Mouse (Mus musculus): Measurements from ENCODE around the gene Amy1.
A peak's percentile ranks its signal among the peaks of the same experiment; 100 is the strongest.
"Not testable (repeated sequence)": the region's sequence is repeated elsewhere in the genome, so short reads cannot be mapped to it uniquely, and the experiment has no call there.

Gene Amy1

DNA sequence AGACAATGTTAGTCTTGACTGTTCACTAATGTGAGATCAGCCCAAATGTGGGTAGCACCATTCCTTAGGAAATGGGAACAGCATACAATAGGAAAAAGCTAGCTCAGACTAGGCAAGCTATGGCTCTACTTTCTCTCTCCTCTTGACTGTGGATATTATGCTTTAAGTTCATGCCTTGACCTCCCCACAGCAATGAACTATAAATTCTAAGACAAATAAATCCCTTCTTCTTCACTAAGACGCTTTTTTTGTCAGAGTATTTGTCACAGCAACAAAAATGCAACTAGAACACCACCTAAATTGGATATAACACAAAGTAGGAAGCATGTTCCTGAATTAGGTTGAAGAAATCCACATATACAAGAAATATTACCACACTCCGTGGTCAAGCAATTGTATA is at the start of gene Amy1:
Gene Amy1, minus strand, starts transcription at position 101 of the 400 bp plus-strand sequence.
- no peak for ATAC-seq (ENCODE audit: insufficient number of reproducible peaks, low FRiP score, low TSS enrichment)

GRCm38 (mm10) chr3:113654335-113654734 is 47.8 kb upstream of the Amy1 start:
- no peak for ATAC-seq (ENCODE audit: insufficient number of reproducible peaks, low FRiP score, low TSS enrichment)

DNA sequence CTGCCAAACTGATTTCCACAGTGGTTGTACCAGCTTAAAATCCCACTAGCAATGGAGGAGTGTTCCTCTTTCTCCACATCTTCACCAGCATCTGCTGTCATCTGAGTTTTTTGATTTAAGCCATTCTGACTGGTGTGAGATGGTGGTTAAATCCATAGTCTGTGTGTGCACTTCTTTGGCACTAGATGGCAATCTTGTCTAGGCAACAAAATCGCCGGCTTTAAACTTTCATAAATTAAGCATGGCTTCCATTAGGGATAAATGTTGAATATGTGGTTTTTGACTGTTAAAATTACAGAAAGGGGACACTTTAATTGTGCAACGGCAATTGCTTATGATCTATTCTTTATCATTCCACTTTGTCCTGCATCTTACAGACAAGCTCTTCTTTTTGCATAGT is 44.9 kb upstream of the Amy1 start:
- ATAC-seq (ENCODE audit: insufficient number of reproducible peaks, low FRiP score, low TSS enrichment): not testable (repeated sequence)

DNA sequence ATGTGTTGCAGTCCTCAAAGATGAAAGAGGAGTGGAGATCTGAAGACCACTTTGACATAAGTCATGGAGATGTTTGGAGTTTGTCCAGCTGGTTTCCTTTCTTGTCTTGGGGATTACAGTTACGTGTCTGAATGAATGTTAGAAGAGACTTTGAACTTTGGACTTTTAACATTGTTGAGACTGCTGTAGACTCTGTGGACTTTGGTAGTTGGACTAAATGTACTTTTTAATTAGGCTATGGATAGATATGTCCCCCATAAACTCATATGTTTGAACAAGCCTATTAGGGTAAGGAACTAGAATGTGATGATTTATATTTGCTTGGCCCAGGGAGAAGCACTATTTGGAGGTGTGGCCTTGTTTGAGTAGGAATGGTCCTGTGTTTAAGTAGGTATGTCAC is 33.0 kb upstream of the Amy1 start:
- no peak for ATAC-seq (ENCODE audit: insufficient number of reproducible peaks, low FRiP score, low TSS enrichment)

DNA sequence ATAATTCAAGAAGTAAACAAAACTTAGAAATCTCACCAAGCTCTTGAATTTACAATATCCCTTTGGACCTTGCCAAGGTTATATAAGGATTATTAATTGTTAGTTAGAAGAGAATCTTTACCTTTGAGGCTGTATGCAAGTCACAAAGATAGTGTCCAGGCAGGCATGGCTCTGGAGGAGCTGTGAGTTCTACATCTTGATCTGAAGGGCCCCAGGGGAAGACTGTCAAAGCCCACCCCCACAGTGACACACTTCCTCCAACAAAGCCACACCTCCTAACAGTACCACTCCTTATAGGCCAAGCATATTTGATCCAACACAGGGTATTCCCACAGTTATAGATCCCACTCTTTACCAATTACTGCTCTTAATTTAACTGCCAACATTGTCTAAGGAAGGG is 27.7 kb upstream of the Amy1 start:
- ATAC-seq (ENCODE audit: insufficient number of reproducible peaks, low FRiP score, low TSS enrichment): no peak

DNA sequence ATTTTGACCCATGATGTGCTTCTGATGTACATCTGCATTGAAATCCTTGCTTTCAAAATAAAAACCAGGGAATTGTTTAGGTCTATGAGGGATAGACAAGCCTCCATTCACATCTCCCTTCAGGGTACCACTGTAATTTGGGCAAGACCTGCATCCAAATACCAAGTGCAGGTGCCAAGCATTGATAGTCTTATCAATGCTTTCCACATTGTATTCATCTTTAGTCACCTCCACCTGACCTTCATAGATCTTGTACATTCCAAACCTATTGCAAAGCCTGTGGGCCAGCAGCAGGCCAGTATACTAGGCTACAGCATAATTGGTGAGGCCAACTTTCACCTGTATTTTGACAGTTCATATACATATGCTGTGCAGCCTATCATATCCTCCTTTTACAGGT is 25.1 kb upstream of the Amy1 start:
- no peak for ATAC-seq (ENCODE audit: insufficient number of reproducible peaks, low FRiP score, low TSS enrichment)

DNA sequence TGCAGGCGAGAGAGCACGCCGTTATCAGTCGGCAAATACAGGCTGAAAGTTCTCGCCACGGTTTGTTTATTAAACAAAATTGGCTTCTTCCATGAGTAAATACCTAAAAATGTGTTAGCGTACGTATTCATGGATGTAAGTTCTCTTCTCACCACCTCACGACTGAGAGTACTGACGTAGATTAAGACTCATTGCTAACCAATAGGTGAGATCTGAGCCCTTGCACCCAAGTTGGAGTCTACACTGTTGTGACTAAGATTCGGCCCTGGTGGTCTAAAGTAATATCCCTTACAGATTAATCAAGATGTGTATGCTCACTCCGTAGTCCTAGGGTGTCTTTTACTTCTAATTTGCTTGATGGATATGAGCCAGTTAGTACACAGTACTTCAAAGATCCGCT is 24.1 kb upstream of the Amy1 start:
- ATAC-seq (ENCODE audit: insufficient number of reproducible peaks, low FRiP score, low TSS enrichment): peak; percentile 31

DNA sequence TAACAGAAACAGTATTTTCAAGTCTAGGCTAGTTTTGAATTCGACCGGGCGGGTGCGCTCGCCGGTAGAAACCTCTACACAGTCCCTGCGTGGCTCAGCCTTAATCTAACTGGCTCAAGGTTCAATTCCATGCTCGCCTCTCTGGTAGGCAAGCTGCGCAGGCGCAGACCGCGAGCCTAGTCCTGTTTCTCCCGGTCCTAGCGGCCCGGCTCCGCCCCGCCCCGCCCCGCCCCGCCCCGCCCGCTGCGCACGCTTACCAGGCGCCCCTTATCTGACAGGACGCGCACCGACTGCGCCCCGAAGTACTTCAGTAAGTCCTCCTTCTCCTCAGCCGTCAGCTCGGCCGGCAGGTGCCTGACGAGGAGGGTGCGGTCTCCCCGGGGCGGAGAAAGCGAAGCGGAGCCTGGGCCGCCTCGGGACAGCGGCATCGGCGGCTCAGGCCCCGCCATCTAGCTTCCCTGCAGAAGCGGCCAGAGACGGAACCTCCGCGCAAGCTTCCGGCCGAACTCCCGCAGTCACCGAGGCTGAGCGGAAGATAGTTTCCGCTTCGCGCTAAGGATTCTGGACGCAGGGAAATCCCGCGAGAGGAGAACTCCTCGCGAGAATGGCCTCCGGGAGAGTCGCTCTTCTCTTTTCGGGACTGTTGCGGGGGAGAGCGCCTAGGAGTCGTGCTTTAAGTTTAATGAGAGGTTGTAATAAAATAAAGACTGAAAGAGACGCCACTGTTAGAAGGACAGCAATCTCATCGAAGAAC is 23.3 kb upstream of the Amy1 start, which contains the start of gene Rnpc3:
Gene Rnpc3, minus strand, starts transcription at position 544 of the 754 bp plus-strand sequence.
- ATAC-seq (ENCODE audit: insufficient number of reproducible peaks, low FRiP score, low TSS enrichment): peak; percentile 97

- no peak for ATAC-seq (ENCODE audit: insufficient number of reproducible peaks, low FRiP score, low TSS enrichment)
Observed at GRCm38 (mm10) chr3:113590844-113591243, 15.7 kb downstream of the Amy1 start.

- ATAC-seq (ENCODE audit: insufficient number of reproducible peaks, low FRiP score, low TSS enrichment): no peak
Observed at GRCm38 (mm10) chr3:113574578-113574977, 31.9 kb downstream of the Amy1 start.

- ATAC-seq (ENCODE audit: insufficient number of reproducible peaks, low FRiP score, low TSS enrichment): no peak
Observed at GRCm38 (mm10) chr3:113574138-113574537, 32.4 kb downstream of the Amy1 start.

DNA sequence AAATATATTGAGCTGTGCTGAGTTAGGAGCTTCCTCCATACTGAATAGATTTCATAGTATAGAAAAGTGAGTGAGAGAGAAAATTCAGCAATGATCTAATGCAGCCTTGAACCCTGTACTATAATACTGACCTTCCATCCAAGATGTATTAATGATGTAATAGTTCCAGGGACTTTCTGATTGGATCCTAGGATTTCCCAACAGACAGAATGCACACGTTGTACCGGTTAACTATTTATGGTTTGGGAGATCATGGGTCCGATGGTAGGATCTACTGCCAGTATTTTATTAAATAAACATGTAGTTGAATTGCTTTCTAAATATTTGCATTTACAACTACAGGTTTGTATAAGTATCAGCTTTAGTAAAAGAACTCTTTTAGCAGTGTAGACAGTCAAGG is 34.3 kb downstream of the Amy1 start:
- no peak for ATAC-seq (ENCODE audit: insufficient number of reproducible peaks, low FRiP score, low TSS enrichment)

- no peak for ATAC-seq (ENCODE audit: insufficient number of reproducible peaks, low FRiP score, low TSS enrichment)
Observed at GRCm38 (mm10) chr3:113539692-113540091, 66.8 kb downstream of the Amy1 start.

DNA sequence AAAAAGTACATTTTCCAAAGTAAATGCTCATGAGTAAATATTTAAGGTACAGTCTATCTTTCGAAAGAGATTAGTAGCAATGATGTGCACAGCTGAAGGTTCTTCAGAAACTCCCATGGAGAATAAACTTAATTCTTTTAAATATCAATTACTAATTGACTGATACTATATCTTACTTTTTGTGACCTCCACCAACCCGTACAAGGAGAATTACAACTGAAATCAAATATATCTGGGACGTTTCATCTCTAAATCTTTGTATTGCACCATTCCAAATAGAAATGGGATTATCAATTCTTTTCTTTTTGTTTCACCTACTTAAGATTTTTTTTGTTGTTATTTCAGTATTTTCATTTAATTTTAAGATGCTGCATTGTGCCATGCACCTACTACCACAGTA is 74.2 kb downstream of the Amy1 start, which contains the start of gene Amy2a1:
Gene Amy2a1, minus strand, starts transcription at position 101 of the 400 bp plus-strand sequence.
- ATAC-seq (ENCODE audit: insufficient number of reproducible peaks, low FRiP score, low TSS enrichment): not testable (repeated sequence)
